Mouse (Mus musculus) cerebellum, adult 18-20 months (tissue): ENCODE results near the gene Sipa1l2.

Source experiments
- DNase-seq, 2 experiments: peaks; one replicate each; pipeline ENCODE4 v3.0.0; 2021

Sipa1l2 gene

DNA sequence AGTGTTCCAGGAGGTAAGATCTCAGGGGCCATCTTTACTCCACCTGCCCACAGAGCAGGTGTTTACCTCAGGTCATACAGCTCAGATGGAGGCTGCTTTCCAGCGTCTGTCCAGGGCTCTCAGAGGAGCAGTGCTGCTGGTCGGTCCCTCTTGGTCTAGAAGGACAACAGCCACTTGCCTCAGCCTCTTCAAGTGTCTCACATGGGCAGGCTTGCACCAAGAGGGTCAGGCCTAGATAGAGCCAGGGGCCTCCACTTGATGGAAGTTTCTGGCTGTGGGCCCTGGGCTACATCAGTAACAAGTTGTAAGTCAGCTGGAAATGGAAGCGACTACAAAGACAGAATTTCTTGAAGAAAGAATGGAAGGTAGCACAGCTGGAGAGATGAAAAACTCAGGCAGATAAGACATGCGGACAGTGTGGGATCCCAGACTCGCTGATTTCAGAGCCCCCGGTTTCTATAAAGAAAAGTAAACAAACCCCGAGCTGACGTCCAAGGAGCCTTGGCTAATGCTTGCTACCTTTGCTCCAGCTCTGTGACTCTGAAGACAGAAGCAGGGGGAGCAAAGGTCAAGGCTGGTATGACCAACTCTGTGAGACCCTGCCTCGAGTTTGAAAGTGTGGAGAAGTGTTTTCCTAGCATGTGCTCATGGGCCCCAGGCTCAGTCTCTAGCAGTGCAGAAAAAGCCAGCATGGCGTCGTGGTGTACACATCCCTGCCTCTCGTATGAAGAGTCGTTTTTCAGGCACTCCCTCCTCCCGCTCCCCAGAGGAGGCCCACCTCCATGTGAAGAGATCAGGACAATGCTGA lies 58.5 kb downstream of the Sipa1l2 start:
- DNase-seq: no peak

GRCm38 (mm10) chr8:125509776-125510175 lies 59.8 kb downstream of the Sipa1l2 start:
- DNase-seq: peak in 1 of 2 experiments; percentile 40

DNA sequence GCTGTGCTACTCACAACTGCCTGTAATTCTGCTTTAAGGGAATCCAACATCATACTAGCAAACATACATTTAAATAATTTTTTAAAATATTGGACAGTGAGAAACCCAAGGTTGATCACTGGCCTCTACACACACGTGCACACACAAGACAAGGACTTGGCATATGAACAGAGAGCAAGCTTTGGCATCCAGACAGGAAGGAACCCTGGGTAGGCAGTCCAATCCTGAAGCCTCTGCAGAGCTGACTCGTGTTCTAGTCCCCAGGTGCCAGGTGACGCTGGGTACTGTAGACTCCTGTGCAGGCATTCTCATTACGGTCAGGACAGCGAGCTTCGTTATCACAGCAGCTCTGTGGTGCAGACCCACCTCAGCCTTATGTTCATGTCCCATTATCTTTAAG lies 60.4 kb downstream of the Sipa1l2 start:
- DNase-seq: peak in 1 of 2 experiments; percentile 37

DNA sequence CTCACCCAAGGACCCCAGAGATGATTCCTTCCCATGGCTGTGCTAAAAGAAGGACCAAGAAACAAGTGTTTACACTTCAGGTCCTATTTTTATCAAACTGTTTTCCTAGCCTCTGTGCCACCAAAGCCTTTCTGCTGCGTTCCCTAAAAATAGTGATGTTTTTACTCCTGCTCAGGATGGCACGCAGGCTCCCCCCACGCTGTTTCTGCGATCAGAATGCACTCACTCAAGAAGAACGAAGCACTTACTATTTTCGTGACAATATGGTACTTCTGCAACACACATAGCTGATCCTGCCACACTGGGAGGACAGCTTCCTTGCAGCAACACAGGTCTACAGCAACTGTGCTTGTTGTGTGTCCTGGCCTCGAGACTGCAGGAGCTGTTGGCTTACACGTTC lies 62.3 kb downstream of the Sipa1l2 start:
- no peak for DNase-seq

DNA sequence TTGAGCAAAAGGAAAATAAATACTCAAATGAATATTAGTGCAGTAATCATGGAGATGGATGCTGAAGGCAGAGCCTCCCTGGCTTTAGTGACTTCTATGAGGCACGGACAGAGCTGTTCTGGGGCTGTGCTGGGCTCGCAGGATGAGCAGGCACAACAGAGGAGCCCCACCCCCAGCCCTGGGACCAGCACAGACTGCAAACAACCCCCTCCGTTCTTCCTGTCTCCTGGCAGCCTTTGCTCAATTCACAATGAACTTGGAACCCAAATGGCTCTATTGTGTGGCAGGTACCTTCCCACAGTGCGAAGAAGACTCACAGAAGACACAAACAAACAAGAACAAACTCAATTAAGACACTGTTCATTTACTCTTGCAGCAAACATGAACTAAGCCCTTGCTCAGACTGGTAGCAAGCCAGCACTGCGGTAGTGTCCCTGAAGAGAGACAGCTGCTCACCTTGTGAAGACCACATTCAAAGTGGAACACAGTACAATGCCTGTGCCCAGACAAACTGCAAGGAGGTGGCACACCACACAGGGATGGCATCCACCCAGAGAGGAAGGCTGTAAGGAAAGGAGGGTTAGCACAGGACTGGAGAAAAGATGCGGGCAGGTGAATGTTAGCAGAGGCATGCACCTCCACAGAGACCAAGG lies 64.9 kb downstream of the Sipa1l2 start:
- DNase-seq: peak; percentile 56 to 60

- no peak for DNase-seq
These were observed 65.8 kb downstream of the Sipa1l2 start for GRCm38 (mm10) chr8:125503808-125504207.

DNA sequence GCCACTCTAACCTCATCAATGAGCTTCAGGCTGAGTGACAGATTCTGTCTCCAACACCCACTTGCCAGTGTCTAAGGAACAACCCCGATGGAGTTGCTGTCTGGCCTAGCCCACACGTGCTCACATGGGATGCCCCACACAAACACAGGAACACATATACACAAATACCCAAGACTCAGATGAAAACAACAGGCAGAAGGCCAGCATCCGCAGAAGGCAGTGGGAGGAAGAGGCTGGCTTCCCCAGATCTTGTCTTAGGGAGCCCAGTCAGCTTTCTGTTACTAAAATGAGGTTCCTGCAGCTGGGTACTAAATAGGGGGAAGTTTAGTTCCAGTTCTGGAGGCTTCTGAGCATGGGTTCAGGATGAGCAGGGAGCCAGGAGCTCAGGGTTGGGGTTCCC lies 66.8 kb downstream of the Sipa1l2 start:
- no peak for DNase-seq

DNA sequence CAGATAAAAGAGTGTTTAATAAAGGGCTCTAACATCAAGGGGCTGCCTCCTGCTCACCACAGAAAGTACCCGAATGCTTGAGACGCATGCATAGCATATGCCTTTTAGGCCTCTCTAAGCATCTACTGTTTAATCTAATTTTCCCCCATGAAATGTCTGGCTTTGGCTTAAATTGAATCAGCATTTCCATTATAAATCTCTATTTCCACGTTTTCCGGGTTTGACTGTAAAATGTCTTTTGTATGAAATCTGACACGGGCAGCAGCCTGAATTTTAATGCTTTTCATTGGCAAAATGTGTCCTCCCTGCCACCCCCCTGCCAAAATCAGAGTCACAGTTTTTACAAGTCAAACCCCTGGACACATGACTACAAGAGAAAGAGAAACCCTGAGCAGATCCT lies 69.6 kb downstream of the Sipa1l2 start:
- DNase-seq: no peak

GRCm38 (mm10) chr8:125498508-125498907 lies 71.1 kb downstream of the Sipa1l2 start:
- no peak for DNase-seq

- peak; percentile 44 to 66 for DNase-seq
These were observed 74.1 kb downstream of the Sipa1l2 start for GRCm38 (mm10) chr8:125495545-125495944.

GRCm38 (mm10) chr8:125493254-125493815 lies 76.3 kb downstream of the Sipa1l2 start:
- no peak for DNase-seq

DNA sequence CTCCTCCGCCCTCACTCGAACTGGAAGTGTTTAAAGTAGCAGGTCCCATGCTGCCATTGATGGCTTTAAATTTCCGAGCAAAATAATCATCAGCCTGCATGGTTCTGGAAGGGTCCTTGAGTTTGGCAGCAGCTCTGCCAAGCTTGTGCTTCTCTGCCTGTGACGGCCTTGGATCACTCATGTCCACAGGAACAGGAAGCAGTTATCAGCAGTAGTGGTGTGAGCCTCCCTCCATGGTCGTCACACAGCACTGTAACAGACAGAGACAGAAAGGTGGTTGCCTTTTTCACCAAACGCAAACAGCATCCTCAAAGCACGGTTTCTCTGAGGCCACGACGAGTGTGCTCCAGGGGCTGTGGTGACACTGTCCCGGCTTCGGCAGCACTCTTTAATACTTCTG lies 77.2 kb downstream of the Sipa1l2 start:
- DNase-seq: no peak

GRCm38 (mm10) chr8:125488747-125489146 lies 80.9 kb downstream of the Sipa1l2 start:
- no peak for DNase-seq

GRCm38 (mm10) chr8:125485715-125486114 lies 83.9 kb downstream of the Sipa1l2 start:
- DNase-seq: no peak

DNA sequence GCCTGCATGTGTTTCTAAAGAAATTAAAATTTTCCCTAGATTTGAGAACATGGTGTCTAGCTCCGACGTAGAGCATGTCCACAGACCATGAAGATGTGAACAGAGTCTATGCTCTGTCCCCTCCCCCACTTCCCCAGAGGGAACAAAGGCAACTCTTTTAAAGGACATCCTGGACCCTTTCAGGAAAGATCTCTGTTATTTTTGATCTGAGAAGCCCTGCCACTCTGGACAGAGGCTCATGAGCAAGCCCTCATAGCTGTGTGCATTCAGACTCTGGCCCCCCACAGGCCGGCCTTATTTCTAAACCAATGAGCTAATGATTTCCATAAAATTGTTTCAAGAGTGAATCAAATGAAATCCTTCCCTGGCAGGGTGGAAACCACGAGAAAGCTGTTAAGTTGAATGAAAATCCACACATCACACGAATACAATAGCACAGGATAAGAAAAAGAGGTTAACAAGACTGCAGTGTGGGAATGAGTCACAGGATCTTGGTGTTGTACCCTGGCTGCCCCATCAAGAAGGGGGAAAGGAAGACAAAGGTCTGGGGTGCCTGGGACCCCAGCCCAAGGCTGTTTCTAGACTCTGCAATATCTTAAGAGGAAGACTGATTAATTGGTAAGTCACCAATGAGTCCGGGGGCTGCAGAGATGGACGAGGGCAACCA lies 84.9 kb downstream of the Sipa1l2 start:
- DNase-seq: no peak

- DNase-seq: no peak
These were observed 87.0 kb downstream of the Sipa1l2 start for GRCm38 (mm10) chr8:125482491-125483096.

DNA sequence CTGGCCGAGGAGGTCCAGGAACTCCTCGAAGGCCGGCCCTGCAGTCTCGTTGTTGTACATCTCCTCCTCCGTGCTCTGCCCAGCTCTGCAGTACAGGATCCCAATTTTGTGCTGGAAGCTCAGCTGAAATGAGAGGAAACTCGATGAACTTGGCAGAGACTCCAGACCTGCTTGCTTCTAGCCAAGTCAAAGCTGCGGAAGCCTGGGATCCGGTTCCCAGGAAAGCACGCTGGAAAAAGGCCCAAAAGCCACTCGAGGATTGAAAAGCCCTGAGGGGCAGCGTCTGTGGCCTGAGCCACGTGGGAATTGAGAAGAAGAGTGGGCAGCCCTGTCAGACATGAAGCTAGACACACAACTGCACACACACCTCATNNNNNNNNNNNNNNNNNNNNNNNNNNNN lies 94.7 kb downstream of the Sipa1l2 start:
- DNase-seq: peak; percentile 72 to 79

GRCm38 (mm10) chr8:125471374-125471773 lies 98.2 kb downstream of the Sipa1l2 start:
- no peak for DNase-seq

DNA sequence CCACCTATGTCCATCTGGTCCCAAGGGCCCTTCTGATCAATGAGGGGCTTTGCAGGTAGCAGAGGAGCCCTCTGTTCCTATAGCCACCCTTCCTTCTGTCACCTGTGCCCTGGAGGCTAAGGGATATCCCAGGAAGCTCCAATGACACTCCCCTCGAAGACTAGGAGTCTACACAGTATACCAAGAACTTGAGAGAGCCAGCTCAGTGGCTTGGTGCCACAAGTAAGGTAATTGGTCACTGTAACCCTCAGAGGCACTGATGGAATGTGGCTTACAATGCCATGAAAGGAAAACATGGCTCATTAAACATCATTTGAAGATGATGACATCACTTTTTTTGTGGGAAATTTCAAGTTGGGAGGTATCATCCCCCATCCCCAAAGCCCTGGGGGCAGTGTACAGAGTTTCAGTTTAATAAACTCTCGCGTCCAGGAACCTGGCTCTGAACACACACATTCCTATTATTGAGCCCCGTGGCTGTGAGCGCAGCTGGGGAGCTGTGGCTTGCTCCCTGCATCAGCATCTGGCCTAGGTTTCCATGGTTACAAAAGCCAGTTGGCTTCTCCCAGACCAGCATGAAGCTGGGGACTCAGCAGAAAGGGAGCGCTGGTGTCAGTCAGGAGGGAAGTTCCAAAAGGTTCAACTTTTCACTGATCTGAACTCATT lies 104.3 kb downstream of the Sipa1l2 start:
- no peak for DNase-seq

GRCm38 (mm10) chr8:125462901-125463300 lies 106.7 kb downstream of the Sipa1l2 start:
- no peak for DNase-seq

- DNase-seq: no peak
These were observed 108.1 kb downstream of the Sipa1l2 start for GRCm38 (mm10) chr8:125461504-125461903.

DNA sequence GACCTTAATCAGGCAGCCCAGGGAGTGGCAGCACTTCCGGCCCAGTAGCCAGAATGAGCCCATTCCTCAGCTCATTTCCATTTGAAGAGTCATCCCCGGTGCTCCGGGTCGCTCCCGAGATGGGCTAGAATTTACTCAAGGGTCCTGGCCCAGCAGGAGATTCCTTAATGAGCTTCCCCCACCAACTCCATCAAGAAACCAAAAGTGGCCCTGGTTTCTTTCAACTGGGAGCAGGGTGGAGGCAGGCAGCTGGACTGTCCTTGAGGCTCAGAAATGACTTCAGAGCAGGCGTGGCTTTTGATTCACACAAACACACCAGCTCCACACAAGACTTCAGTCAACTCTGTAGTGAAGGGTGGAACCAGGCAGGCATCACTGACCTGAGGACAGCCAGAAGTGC lies 109.0 kb downstream of the Sipa1l2 start:
- DNase-seq: no peak

- DNase-seq: no peak
These were observed 120.6 kb downstream of the Sipa1l2 start for GRCm38 (mm10) chr8:125449048-125449447.
